Mouse (Mus musculus) adrenal gland, adult 2 months (tissue): Measurements from ENCODE around the gene Naaladl2. TPM values are rescaled to one million over a fixed set of nuclear protein-coding genes. Genes with fewer than 3 reads are reported as not detected.

Experiments
- DNase-seq: peaks from one replicate; pipeline ENCODE4 v3.0.0; 2021
- polyA plus RNA-seq: library from polyadenylated mRNA; depleted of rRNA; stranded (reverse); fragments of >200 nt; gene quantifications from 2 replicates; pipeline ENCODE4 v1.2.3, GENCODE M21; 2012
- total RNA-seq, 2 experiments: library from RNA; stranded (reverse); gene quantifications; 2 replicates each; pipeline ENCODE4 v1.2.3; 2021

The Naaladl2 gene
- total and polyA plus RNA-seq, 3 experiments, result 0.90 to 4.1 (median 2.3) TPM

DNA sequence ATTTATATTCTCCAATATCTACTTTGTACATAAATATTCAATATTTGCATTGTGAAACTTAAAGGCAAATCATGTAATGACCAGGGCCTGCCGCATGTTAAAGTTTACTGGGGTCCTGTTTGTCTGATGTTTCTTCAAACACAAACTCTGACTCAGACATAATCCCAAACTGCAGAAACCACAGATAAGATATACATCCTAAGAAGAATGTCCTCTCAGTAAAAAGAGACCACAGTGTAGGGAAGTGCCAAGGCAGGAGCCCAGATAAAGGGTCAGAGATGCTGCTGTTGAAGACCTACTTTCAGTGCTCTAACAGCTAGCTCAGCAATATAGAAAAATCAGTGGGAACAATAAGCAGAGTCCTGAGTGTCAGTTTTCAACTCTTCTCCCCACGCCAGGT lies 201.9 kb downstream of the Naaladl2 start:
- DNase-seq, result no peak

DNA sequence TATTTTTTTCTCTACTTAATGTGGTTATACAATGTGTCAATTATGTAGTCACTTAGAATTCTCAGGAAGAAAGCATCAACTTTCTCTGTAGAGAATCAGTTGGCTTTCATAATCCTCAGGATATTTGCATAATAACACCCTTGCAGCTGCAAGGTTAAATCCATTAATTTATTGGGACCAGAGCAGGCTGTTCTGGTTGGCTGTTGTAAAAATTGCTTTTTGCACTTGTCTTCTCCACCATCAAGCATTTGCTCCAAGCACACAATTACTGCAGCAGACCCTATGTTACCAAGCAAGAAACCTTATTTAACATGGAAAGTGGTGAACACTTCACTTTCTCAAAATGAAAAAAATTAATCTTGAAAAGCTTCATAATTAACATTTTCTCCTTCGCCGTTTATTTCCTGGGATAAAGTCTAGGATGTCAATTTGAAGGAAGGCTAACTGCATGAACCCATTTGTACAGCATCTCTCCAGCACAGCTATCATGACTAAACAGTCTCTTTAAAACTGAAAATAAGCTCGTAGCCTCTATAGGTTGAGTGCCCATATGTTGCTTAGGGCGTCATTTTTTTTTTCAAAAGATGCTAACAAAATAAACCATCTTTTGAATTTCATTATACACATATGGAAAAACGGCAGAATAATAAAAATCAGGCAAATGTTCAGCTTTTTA lies 205.4 kb downstream of the Naaladl2 start:
- DNase-seq, result no peak

DNA sequence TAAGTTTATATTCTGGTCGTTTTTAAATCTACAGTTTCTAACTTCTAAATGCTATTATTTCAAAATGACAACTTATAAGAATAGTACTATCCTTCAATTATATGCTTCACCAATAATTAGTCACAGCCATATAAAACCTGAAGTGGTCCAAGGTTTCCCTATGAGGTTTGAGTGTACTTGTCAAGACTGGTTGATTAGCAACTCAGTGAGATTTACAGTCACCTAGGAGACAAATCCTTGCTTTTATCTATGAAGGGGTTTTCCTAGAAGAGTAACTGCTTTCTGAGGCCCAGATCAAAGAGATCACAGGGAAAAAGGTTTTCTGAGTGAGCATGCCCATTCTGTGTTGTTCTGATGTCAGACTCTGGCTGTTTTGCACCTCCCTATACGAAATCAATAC lies 222.2 kb downstream of the Naaladl2 start:
- DNase-seq, result no peak

DNA sequence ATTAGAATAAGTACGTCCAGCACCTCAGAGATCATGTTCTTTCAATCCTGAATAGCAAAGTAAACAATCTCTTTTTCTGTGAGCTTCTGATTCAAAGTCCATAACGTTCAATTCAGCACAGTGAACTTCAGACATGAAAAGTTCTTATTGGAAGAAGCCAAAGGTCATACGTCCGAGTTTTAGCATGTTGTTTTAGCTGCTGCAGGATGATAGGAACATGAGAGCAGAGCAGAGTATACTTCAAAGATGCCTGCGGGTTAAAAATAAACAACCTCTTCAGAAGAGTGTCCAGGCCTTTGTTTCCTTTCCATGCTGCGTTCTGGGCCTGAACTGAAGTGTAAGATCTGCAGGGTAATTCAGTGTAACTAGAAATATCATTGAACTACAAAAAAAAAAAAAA lies 222.7 kb downstream of the Naaladl2 start:
- no peak for DNase-seq

DNA sequence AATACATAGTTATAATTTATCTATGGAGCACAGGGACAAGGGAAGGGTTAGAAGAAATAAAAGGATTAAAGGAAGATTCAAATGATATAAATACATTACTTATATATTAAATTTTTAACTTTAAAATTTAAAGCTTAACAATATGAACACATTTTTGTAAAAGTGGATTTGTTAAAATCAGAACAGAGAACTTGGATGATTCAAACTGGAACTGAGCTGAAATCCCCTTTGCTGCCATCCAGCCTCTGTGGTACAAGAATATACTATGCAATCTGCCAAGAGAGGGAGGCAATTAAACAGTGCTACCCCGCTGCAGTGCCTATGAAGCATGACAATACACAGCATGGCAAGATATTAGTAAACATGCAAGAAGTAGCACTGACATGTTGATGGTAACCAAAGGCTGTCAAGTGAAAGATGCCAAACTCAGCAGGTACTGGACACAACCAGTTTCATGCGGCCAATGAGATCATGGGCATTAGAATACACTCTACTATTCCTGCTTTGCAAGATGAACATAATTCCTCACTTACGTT lies 238.6 kb downstream of the Naaladl2 start:
- no peak for DNase-seq

DNA sequence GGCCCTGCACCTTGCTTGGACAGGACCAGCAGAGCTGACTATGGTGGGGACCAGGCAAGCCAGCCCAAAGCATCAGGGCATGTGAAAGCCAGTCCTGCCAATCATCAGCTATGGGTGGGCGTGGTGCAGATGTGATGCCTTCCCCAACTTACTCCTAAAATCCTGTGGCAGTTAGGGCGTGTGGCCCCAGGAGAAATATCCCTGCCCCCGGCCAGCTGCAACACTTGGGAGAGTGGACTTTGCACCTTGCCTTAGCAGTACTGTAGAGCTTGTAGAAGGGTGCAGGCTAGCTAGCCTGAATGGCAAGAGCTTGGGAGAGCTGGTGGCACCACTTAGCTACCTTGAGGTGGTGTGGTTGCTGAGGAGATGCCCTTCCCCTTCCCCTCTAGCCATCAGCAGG lies 255.3 kb downstream of the Naaladl2 start:
- no peak for DNase-seq

DNA sequence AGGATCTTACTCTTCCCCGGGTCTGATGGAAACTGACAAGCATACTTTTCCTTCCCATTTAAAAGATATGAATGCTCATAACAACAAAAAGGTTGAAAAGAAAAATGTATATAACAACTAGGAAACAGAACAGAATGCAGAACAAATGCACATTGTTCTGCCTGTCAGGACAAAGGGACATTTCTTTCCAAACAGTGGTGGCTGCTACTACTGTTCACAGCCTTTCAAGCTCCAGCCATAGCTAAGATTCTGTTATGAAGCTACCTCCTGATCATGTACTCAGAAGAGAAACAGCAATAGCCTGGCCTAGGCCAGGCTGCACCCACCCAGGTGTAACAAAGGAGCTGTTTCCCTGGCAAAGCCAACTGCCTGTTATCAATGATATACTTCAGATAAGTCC lies 271.8 kb downstream of the Naaladl2 start:
- DNase-seq, result no peak

DNA sequence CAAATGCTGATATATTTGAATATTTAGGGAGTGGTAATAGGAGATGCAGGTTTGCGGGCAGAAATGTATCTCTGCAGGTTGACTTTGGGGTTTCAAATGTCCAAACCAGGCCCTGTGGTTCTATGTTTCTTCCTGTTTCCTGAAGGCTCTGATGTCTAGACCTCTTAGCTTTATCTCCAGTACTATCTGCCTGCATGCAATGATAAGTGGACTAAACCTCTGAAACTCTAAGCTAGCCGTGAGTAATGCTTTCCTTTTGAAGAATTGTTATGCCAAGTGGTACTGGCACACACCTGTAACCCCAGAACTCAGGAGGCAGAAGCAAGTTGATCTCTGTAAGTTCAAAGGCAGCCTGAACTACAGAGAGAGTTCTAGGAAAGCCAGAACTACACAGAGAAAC lies 291.1 kb downstream of the Naaladl2 start:
- no peak for DNase-seq

DNA sequence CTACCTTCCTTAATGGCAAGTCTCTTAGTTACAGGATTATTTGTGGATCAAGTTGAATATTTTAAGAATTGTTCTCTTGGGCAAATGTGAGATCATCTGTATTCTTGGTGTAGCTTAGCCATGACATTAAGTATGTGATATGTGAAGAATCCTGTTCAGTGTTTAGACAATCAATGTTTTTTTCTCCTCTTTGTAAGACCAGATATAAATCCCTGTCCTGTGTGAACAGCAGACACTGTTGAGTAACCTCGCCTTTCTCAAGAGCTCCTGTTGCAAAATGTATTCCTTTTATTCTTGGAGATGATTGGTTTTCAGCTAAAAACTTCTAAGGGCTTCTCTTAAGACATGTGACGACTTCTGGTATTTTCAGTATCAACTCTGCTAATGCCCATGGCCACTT lies 347.3 kb downstream of the Naaladl2 start:
- no peak for DNase-seq

DNA sequence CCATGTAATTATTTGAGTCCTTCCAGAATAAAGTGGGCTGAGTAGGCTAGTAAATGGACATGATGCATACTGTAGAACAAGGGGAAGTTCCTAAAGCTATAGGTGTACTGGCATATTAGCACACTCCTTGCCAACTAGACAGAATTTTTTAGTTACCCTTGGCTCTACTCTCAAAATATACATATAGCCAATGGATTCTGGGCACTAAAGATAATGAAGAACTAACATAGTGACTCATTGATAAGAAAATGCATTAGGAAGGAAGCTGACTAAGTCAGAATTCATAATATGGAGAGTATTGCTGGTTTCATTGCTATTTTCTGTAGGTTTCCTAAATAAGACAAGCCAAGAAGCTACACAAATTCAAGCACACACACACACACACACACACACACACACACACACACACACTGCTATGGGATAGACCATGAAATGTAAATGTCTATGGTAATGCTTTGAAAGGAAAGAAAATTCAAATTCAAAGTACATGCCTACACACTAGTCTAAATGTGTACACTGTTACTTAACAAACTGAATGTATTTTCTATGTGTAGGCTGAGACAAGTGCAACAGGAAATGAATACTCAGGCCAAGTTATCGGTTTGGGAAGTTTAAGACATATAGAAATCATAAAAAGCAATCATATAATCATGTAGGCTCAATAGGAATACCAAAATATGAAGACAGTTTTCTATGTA lies 356.5 kb downstream of the Naaladl2 start:
- no peak for DNase-seq

DNA sequence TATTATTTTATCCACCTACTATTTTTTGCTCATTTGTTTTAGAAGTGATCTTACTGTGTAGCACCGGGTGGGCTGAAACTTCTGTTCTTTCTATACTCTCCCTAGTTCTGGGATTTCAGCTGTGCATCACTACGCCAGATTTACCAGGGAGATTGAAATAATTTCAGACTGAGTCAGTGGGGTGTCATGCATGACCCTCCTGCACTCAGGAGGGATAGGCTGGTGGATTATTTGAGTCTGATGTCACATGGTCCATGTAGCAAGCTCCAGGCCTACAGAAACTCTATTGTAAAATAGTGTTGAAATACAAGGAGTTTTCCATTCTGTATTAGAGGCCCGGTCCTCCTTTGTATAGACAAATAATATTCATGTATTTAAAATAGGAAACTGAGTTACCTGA lies 360.0 kb downstream of the Naaladl2 start:
- no peak for DNase-seq

DNA sequence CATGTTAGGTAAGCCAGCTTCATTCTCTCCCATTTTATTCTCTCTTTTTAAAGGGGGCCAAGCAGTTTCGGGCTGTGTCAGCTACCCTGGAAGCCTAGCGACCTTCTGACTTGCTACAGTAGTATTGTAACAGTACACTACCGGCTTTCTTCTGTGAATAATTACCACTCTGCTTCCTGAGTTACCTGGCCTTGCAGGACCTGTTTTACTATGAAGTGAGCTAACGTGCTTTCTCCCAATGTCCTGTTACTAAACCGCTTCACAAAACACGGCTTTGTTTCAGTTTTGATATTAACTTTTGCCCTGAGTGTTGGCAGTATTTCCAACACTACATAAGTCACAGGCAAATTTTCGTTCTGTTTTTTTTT lies 360.6 kb downstream of the Naaladl2 start:
- no peak for DNase-seq

DNA sequence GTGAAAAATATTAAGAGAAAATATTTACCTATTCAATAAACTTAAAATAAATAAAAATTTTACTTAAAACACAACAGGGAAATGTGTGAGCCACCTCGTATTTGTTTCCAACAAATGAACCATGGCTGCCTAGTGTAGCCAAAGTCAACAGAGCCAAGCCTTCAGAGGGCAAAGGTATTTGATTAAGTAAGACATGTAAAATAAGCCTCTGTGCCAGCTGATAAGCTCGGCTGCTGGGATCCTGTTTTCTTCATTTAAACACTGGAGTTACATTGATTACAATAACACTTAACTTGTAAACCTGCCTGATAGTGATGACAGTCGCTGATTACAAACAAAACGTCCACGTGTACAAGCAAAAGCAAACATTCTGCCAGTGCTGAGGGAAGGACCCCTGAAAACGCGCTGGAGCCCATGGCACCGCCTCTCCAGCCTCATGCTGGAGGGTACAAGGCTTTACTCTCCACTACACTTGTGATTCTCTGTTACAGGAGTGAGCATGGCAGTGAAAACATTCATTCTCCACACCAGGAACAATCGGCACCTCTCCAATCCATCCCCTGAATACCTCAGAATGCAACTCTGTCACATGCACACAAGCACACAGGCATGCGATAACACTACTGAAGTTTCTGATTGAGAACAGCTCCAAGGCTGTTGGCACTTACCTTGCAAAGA lies 361.1 kb downstream of the Naaladl2 start:
- DNase-seq, result peak; percentile 1

DNA sequence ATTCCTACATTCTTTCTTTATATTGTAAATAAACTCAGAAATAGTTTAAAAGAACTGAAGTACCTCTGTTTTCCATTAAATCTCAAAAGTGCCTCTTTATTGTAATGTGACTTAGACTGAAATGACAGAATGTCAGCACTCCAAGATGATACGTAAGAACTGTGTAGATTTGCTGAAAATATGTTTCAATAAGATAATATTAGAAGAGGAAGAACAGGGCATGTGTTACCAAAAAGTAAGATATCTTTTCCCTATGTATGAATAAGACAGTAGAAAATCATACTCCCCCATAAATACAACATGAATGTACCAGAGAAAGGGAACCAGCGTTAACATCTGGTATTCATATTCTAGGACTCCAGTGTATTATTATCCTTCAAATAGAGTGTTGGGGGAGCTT lies 362.4 kb downstream of the Naaladl2 start:
- DNase-seq, result no peak

DNA sequence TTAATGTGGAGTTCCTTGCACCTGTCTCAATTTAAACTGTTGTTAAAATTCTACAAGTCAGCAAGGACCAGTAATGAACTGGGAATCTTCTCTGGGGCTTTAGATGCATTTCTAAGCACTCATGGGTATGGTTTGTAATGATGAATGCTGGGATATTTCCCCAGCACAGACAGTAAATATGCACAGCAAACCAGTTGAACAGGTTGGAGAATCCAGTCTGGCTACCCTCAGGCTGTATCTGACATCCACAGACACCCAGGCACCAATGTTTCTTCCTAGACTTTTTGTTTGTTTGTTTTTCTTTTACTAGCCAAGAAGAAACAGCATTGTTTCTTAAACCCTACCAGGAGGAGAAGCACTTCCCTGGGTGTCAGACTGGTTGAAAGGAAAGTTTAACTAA lies 365.6 kb downstream of the Naaladl2 start:
- no peak for DNase-seq

DNA sequence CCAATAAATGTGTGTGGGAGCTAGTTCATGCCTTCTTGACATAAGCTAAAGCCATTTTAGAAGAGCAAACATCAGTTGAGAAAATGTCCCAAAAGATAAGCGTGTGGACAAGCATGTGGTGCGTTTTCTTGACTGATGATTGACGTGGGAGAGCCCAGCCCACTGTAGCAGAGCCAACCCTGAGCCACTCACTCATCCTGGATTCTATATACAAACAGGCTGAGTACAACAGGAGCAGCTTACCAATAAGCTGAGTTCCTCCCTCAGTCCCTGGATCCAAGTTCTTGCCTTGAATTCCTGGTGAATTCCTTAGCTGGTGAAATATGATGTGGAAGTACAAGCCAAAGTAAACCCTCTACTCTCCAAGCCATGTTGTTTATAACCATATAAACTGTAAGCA lies 395.0 kb downstream of the Naaladl2 start:
- no peak for DNase-seq

DNA sequence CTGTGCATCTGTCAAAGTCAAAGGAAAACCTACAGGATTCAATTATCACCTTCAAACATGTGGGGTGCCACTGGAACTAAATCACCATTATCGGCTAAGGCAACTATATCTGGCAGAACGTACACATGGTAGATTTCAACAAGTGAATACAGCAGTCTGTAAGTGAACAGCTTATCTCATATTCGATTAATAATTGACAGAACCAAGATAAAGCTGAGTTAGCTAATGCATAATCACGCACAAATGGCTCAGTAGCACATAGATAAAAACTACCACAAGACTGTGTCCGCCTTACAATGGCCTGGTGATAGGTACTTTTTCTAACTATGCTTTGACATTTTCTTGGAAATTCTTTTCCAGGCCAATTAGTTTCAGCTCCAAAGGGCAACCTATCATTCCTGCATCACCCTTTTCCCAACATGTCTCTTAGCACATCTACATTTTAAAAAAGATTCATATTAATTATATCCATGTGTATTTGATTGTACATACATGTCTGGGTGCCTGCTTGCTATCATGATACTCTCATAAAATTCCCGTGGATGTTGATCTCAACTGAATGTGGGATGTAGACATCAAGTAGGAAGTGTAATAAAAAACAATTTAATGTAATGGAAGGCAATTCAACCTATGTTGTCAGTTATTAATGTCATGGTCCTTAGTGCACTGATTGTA lies 396.7 kb downstream of the Naaladl2 start:
- DNase-seq, result no peak

DNA sequence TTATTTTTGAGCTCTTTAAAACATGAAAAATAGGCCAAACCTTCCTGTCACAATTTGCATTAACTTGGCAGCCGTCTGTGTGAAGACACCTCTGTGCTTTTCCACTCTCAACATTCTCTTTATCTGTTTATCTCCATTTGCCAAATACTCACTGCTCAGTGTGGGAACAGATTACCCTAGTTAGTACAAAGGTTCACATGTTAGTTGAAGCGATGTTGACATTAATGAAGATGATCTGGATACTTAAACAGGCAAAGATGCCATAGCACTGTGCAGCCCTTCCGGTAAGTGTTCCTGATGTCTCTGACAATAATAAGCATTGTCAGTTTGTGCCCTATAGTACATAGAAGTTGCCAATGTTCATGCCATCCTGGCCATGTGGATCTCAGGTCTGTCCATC lies 400.1 kb downstream of the Naaladl2 start:
- no peak for DNase-seq

DNA sequence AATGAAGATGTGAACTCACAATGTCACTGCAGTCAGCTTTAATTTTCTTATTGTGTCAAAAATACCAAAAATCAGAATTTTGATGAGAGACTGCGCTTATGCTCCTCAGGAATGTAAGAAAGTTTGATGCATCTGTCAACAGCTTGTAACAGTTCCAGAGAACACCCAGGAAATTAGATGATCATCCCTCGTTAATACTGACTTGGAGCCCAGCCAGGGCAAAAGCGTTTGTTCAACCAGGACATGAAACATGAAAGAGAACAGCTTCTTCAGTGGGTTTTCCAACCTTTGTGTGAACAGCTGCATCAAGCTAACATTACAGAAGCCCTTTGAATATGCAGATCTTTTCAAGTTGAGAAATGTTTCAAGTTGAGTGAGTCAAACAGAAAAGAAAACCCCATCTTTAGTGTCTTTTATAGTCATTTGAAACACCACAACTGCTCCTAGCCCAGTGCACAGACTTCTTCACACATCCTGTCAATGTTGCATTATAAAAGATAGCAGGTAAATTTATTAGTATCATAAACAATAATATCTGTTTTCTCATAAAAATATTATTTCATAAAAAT lies 424.8 kb downstream of the Naaladl2 start:
- DNase-seq, result no peak

DNA sequence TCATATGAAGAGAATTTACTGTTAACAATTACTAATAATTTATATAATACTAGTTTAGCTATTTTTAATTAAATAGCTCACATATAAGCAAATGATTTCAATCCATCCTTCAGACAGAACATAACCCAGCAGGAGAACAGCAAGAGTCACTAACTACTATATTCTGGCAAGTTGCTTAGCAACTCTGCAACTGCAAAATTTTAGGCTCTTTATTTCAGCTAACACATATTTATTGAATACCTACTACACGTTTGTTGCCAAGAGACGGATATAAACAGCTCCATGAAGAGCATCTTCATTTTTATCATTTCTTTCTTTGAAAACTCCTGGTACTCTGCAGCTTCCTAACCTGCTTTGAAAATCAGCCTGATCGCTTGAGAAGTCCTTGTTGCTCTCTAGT lies 429.3 kb downstream of the Naaladl2 start:
- DNase-seq, result no peak

DNA sequence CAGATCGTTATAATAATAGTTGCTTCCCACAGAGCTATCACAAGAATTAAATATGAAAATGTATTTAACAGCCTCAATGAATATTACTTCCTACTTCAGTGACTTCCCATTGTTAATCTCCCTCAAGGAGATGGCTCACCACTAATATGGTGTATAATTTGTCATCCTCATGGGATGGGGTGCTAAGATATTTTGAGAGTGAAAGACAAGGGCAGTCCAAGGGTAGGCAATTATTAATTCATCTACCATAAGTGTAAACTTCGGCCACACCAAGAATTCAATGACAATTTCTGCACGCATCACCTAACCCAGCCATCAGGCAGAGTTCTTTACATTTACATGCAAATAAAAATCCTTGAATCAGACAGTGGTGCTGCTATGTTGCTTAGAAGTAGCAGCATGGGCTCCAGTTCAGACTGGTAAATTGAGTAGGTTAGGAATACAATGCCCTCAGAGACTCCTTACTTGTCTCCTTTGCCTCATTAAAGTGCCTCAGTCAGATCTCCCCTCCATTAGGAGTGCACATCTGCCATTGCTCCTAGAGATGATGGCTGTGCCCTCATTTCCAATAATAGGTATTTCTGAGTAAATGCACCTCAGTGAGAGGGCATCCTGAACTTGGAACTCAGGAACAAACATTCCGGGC lies 438.2 kb downstream of the Naaladl2 start:
- DNase-seq, result no peak
